Mouse (Mus musculus) right cerebral cortex, postnatal 4 days (tissue): ENCODE results near the gene Ogfod2.

ENCODE experiments used
- DNase-seq: peaks from one replicate; pipeline ENCODE4 v3.0.0-alpha.2; 2022

Gene Ogfod2

DNA sequence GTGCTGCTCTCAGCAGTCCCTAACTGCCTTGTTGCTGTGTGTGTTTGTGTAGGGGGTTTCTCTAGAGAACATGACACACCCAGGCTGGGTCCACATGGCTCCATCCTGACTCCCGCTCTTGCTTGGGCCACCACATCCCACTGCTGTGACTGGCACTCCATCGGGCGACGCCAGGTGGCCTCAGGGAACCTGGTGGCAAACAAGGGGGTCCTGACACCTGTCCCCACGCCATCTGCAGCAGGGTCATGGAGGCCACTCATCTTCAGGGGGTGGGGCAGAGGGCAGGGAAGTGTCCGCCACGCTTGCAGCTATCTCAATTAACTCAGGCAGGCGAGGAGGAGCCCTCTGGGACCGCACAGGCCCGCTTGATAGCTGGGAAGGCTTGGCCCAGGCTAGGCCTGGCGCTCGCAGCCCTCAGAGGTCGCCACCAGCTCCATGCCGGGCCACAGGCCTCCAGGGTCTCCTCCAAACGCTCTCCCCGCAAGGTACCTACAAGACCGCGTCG, 17.0 kb upstream of the Ogfod2 start:
- DNase-seq: no peak

DNA sequence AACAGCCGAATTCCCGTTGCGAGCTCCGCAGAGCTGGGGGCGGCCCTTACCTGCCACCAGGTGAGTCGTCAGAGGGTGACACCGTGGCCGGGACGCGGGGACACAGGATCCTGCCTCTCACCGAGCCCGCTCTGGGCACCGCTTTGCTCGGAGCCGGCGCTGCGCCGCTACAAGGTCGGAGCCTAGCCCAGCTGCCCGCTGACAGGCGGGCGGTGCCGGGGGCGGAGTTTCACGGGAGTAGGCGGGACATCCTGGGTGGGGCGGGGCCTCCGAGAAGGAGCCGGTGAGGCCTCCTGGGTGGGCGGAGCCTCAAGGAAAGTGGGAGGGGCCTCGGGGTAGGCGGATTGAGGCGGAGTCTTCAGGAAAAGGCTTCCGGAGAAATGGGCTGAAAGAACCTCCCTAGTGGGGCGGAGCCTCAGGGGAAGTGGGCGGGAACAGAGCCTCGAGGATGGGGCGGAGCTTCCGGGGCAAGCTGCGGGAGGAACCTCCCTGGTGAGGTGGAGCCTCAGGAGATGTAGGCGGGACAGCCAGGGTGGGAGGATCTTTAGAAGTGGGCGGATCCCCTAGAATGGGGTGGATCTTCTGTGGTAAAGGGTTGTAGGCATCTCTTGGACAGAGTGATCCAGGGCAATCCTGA, 16.4 kb upstream of the Ogfod2 start, which contains the start of gene Abcb9:
Gene Abcb9, minus strand, starts transcription at position 203 of the 637 bp plus-strand sequence.
- DNase-seq: peak; percentile 93

DNA sequence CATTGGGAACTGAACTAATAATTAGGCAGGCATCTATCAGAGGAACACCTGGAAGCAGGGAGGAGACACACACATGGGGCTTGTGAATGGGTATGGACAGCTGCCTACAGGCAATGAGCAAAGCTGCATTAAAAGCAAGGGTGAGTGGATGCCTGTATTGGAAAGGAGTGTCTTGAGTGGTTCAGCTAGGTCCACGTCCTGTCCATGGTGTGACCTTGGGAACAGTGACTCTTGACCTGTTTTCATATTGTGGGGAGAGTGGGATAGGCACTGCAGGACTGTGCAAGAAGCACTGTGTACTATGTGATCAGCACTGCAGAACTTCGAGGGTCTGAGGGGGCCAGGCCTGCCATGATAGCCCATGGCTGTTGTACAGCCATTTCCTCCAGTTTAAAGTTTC, 13.2 kb upstream of the Ogfod2 start:
- no peak for DNase-seq

DNA sequence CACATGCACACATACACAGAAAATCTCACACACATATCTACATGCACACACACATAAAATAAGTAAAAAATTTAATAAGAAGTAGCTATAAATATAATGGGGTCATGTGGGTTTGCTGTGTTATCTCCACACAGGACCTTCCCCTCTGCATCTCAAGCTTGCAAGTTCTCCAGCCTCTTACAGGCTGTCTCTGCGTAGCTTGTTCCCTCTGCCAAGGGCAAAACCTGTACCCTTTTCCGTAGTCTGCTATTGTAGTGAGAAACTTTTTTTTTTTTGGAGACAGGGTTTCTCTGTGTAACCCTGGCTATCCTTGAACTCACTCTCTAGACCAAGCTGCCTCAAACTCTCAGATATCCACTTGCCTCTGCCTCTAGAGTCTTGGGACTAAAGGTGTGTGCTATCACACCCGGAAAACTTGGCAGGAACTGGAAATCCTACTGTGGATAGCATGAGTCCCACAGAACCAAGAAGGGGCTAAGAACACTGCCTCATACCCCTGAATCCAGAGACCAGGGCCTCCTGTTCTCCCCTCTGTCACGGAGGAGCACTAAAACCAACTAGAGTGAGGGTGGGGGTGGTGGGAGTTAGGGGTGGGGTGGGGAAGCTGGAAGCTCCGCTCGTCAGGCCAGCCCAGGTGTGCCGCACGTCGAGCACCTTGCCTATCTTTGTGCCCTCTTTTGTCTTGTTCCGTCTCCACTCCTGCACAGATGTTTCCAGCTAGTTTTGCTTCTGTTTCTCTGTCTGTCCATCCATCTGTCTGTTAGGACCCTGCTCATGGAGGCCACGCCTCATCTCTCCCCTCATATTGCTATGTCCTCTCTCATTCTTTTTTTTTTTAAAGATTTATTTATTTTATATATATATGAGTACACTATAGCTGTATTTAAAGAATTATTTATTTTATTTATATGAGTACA, 11.7 kb upstream of the Ogfod2 start:
- no peak for DNase-seq

DNA sequence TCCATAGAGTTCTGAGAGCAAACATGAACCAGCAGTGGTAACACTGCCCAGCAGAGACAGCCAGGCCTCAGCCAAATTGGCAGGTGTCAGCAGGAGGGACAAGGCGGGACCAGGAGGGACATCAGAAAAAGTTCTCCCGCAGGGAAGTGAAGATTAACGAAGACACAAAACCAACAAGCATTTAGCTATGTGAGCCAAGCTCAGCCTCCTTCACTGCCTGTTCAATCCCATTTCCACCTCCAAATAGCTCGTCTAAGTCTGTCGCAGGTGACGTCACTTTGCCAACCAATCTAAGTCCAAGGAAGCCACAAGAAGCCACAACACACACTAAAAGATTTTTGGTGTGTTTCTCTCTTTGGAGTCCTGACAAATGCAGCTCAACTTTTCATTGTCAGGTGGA, 9.8 kb upstream of the Ogfod2 start:
- DNase-seq: no peak

DNA sequence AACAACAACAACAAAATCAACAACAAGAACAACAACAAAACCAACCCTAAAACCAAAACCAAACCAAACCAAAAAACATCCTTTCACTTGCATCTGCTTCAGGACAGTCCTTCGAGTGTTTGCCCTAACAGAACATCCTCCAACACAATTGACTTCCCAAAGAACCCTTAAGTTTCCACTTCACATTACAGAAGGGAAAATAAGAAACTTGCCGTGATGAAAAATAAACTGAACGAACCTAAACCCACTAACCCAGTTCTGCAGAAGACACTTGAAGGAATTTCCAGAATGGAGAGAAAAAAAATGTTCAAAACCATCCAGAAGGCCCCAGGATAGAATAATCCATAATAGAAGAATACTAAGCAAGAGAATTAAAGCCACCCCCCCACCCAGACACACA, 9.1 kb upstream of the Ogfod2 start:
- DNase-seq: no peak

DNA sequence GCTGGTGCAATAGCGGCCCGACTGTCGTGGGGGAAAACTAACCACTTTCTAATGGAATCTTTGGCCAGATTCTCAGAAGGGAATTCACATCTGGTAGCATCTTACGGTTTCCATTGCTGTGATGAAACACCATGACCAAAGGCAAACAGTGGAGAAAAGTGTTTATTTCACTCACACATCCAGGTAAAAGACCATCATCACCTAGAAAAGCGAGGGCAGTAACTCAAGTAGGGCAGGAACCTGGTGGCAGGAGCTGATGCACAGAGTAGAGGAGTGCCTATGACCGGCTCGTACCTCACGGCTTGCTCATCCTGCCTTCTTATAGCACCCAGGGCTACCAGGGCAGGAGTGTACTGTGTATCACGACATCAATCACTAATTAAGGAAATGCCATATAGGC, 8.5 kb upstream of the Ogfod2 start:
- DNase-seq: no peak

DNA sequence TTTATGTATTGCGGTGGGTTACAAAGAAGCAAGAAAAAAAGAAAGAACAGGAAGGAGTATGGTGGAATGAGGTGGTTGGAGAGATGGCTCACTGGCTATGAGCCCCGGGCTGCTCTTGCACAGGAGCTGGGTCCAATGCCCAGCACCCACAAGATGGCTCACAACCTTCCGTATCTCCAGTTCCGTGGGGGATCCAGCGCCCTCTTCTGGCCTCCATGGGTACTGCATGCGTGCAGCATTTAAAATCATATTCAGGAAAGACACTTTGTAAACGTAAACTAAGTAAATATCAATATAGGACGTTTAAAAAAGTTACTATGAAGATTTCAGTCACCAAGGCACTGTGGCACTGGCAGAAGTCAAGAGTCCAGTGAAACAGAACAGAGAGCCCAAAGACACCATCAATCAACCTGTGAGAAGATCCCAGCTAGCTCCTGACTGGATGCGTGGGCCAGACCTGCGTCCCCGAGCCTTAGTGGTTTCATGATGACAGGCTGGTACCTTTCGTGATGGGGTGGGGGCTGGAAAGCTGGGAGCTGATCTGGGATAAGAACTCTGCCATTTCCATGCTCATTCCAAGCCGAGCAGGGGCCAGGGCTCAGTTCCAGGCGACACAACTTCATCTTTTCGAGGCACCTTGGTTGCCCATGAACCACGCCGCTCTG, 888 bp upstream of the Ogfod2 start:
- no peak for DNase-seq

DNA sequence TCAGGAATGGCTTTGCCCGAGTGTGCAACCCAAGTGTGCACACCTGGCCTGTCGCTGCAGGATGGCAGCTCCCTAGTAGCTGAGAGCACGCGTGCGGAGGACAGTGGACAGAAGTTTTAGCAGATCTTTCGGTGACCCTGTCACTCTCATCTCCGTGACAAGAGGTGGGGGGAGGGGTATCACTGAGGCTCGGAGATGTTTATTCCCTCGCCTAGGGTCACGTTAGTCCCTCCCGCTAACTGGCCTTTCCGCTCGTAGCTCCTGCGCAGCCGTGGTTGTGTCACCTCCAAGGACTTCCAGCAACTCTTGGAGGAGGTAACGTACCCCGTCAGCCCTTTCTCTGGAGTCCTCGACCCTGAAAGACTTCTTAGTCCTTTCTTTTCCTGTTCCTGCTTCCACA, 434 bp downstream of the Ogfod2 start:
- no peak for DNase-seq

DNA sequence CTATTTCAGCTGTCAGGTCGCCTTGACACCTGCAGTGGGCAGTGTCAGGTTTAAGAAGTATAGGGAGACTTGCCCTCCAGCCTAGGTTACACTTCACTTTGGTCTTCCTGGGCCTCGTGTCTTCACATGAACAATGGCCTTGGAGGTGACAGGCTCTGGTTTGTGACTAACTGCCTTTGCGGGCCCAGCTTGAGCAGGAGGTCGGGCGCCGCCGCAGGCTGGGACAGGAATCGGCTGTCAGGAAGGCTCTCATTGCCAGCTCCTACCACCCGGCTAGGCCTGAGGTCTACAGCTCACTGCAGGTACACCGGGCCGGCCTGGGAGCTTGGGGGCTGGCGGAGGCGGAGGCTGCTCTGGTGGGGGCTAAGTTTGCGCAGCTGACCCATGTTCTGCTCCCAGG, 933 bp downstream of the Ogfod2 start:
- no peak for DNase-seq

DNA sequence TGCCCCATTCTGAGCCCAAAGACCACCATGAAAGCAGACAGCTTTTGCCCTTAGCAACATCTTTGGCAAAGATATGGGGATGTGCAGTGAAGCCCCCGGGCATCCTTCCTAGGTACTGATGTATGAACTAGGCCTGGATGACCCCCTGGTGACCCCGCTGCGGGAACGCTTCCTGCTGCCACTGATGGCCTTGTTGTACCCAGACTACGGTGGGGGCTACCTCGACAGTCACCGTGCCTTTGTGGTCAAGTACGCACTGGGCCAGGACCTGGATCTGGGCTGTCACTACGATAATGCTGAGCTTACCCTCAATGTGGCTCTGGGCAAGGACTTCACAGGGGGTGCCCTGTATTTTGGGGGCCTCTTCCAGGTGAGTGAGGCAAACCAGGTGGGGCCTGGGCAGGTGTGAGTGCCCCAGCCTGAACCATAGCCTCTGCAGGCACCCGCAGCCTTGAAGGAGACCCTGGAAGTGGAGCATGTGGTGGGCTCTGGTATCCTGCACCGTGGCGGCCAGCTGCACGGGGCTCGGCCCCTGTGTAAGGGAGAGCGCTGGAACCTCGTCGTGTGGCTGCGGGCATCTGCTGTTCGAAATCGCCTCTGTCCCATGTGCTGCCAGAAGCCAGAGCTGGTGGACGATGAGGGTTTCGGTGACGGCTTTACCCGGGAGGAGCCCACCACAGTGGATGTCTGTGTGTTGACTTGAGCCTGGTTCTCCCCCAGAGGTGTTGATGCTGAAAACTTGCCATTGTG, 2.4 kb downstream of the Ogfod2 start:
- no peak for DNase-seq

DNA sequence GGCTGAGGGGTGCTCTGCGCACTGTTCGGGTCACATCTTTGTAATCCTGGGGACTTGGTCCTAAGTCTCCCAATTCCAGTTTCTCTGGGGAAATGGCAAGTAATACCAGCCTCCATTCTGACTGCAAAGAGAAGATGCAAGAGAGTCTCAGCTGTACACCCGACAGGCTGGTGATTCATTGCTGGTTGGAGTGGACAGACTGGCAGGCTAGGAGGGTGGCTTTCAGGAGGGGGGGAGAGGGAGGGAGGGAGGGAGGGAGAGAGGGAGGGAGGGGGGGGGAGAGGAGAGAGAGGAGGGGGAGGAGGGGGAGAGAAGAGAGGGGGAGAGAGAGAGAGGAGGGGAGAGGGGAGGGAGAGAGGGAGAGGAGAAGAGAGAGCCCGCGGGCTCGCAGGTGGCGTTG, 3.4 kb downstream of the Ogfod2 start:
- DNase-seq: no peak

DNA sequence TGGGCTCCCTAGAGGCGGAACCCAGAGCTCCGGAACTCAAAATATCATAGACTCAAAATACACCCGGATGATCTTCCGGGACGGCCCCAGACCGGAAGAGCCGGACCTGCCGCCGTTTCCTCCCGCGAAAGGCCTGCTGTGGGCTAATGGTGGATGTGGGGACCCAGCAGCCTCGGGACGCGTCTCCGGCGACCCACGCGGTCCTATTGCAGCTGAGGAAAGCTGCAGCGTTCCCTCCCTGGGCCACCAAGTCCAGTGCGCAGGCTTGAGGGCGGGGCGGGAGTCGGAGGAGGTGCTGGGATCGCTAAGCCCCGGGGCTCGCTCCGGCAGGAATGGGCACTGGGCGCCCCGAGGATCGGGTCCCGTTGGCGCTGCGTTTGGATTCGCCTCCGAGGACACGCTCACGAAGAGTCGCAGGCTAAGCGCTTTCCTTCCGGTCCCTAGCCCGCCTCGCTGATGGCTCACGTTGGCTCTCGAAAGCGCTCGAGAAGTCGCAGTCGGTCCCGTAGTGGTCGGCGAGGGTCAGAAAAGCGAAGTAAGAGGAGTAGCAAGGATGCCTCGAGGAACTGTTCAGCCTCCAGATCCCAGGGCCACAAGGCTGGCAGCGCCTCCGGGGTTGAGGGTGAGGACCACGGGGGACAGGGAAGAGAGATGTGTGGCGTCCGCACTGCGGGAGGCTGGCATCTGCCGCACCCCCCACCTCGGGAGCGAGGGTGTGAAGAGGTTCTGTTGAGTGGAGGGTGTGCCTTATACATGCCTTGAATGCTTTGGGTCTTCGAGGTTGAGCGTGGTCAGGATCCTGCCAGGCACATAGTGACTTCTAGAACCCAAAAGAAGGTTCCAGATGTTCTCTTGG, 4.1 kb downstream of the Ogfod2 start, which contains the start of gene Arl6ip4:
Gene Arl6ip4, plus strand, starts transcription at position 100 of the 856 bp plus-strand sequence.
- DNase-seq: peak; percentile 88

DNA sequence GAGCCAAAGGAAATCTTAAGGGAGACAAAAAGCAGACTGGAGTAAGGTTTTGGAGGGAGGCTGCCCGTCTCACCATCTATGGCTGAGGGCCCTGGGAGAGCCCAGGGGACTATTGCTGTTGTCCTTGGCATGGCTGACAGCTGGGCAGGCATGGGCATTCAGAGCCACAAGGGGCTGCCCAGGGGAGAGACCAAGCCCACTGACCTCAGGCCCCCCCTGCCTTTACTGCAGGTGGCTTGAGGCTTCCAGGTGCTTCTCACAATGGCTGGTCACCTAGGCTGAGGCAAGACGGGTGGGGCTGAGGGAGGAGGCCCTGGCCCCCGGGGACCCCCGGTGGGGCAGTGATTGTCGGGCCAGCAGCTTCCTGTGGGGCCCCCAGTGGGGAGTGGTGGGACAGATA, 7.1 kb downstream of the Ogfod2 start:
- peak; percentile 9 for DNase-seq

DNA sequence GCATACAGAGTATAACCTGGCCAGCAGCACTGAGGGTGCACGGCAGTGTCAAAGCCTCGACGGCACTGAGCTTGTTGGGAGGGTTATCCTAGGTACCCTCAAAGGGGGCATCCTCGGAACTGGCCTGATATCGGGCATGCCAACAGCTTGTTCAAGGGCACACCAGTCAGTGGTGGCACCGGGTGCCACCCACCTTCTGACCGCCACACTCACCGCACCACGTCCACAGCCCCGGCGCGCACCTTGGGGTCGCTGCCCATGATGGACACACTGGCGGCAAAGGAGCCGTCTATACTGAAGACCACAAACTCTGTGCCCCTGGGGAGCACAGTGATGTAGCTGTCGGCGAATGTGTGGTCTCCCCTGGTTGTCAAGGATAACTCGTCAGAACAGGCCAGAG, 10.3 kb downstream of the Ogfod2 start:
- DNase-seq: no peak

DNA sequence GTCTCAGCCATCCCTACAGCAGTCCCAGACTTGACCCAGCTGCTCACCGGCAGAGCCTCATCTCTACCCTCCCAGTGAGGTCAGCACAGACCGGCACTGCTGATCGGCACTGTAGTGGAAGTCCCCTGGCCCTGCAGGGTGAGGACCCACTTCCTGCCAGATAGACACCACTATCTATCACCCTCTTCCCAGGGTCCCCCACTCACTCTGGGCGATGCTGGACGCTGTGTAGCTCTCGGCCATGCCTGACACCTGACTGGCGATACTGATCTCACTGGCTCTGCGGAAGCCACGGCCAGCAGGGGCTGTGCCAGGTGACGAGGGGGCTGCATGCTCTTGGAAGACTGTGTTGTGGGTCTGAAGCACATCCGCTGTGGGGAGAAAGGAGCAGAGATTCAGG, 13.0 kb downstream of the Ogfod2 start:
- DNase-seq: no peak

DNA sequence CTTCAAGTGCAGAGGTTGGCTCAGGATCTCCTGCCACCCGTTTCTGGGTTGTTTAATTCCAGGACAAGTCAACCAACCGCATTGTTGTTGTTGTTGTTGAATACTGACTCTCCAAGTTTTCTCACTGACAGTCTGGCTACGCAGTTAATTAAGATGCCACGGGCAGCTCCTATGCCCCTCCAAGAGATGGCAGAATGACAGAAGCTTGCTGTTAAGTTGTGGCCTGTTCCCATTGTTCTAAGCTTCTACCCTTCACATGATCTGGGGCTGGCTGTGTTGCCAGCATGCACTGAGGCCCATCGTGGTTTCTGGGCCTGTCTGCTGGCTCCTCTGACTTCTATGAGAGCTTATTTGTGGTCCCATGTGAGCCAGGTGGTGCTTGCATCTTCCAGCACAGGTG, 22.2 kb downstream of the Ogfod2 start:
- DNase-seq: no peak

DNA sequence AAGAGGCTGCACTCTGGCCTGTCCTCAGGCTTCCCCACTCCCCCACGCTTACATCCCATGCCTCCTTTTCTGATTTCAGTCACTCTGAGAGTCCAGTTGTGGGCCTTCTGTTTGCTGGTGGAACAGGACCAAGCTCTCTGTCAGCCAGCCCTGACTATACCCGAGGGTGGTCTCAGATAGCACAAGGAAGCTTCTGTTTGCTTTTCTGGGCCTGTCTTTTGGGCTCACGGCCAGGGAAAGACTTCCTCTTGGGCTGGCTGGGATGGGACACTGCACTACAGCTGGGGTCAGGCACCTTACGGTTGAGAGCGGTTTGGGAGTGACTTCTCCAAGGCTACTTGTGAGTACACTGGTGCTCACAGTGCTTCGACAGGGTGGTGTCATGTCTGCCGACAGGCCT, 26.0 kb downstream of the Ogfod2 start:
- no peak for DNase-seq

DNA sequence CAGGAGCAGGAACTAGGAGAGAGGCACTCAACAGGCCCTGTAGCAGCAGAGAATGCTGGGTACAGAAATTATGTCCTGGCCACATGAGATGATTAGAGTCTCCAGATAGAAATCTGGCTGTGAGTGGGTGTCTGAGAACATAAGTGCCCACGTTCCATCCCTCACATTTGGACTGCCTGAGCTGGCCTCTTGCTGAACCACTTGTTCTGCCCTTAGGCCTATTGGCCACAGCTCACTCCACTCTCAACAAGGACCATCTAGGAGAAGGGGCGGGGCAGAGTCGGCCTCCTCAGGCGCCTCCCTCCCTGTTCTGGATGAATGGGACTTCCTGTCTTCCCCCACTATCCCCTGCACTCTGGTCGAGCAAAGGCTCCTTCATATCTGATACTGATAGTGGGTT, 36.9 kb downstream of the Ogfod2 start:
- DNase-seq: no peak

DNA sequence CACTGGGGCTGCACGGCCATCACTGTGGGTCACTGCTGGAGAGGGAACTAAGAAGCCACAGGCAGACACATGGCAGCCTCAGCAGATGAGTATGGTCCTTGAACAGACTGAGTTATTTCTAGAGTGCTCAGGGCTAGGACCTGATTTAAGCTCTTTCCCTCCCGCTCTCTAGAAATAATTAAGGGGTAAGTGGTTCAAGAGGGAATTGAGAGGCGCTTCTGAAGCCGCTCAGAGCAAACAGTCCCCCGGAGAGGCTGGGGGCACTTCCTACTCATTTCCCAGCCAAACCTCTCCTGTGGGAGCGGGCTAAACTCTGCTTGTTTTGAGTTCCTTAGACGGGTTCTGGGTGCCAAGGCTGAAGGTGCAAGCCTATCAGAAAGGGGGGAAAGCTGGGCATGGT, 38.8 kb downstream of the Ogfod2 start:
- DNase-seq: no peak

DNA sequence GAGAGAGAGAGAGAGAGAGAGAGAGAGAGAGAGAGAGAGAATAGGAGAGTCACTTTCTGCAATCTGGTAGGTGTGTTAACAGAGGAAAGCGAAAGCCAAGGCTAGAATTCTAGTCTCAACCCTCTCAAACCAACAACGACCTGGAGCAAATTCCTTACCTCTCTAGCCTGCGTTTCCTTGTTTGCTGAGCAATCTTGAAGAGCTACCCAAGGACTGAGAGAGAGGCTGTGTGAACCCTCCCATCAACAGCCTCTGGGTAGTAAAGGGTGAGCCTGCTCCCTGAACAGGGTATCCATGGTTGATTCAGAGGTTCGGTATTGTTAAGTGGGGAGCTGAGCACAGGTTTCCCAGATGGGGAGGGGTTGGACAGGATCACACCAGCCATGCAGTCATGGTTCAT, 40.6 kb downstream of the Ogfod2 start:
- DNase-seq: no peak

DNA sequence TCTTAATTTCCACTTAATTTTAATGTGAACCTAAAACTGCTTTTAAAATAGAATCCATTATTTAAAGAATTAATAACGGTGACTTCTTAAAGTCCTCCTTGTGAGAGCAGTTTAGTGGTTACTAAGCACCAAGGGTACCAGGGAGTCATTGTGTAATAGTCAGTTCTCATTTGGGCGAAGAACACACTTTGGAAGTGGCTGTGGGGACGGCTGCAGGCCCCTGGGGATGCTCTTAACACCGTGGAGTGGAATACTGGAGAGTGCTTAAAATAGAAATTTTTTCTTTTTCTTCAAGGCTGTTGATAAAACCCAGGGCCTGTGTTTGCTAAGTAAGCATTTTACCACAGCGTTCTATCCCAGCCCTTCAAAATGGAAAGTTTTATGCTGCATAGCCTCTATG, 43.8 kb downstream of the Ogfod2 start:
- no peak for DNase-seq
